Mouse (Mus musculus) heart, postnatal 0 days (tissue): ENCODE measurements around the gene Osbpl6. TPM values are rescaled to one million over a fixed set of nuclear protein-coding genes. Genes with fewer than 3 reads are reported as not detected.
"Not testable (repeated sequence)": the region's sequence is repeated elsewhere in the genome, so short reads cannot be mapped to it uniquely, and the experiment has no call there.

Source experiments
- ATAC-seq: fragments of 200-750 bp; cut with Nextera tagmentation; 2 replicates; pipeline ENCODE4 v1.8.0; 2017; ENCODE audit warnings: low read depth, moderate number of reproducible peaks, moderate library complexity; ENCODE audit not compliant: insufficient read depth
- DNase-seq: peaks from one replicate; pipeline ENCODE4 v3.0.0-alpha.2; 2016; ENCODE audit warnings: low spot score
- H3K27ac ChIP-seq: fragments of 300-500 bp; sonication (generic); 2 replicates; pipeline ENCODE4 v1.5.1; 2014; ENCODE audit warnings: low read depth, mild to moderate bottlenecking
- H3K27me3 ChIP-seq: fragments of 300-500 bp; sonication (generic); 2 replicates; pipeline ENCODE4 v1.6.1; 2014; ENCODE audit warnings: low read length, mixed read lengths; ENCODE audit not compliant: control insufficient read depth, insufficient read depth
- H3K36me3 ChIP-seq: fragments of 300-500 bp; sonication (generic); replicated peaks from 2 replicates; pipeline ENCODE4 v1.6.1; 2014; ENCODE audit warnings: low read length, mixed read lengths; ENCODE audit not compliant: control insufficient read depth, insufficient read depth
- H3K4me1 ChIP-seq: fragments of 300-500 bp; sonication (generic); 2 replicates; pipeline ENCODE4 v1.6.1; 2014; ENCODE audit warnings: antibody characterized with exemption; ENCODE audit not compliant: control insufficient read depth, insufficient read depth
- H3K4me2 ChIP-seq: fragments of 300-500 bp; sonication (generic); 2 replicates; pipeline ENCODE4 v1.6.1; 2014; ENCODE audit warnings: low read depth, mild to moderate bottlenecking, low read length, moderate library complexity
- H3K4me3 ChIP-seq: fragments of 300-500 bp; sonication (generic); 2 replicates; pipeline ENCODE4 v1.5.1; 2014; ENCODE audit warnings: low read depth, low read length
- H3K9ac ChIP-seq: fragments of 300-500 bp; sonication (generic); replicated peaks from 2 replicates; pipeline ENCODE4 v1.6.1; 2014; ENCODE audit warnings: low read depth, low read length, mixed read lengths
- H3K9me3 ChIP-seq: fragments of 300-500 bp; sonication (generic); replicated peaks from 2 replicates; pipeline ENCODE4 v1.6.1; 2016; ENCODE audit warnings: low read length; ENCODE audit not compliant: control insufficient read depth
- CTCF ChIP-seq: IDR thresholded peaks from 2 replicates; pipeline ENCODE4 v1.5.1; 2016; ENCODE audit warnings: antibody characterized with exemption, control low read depth, low read depth
- EP300 ChIP-seq: IDR thresholded peaks from 2 replicates; pipeline ENCODE4 v1.6.1; 2016; ENCODE audit warnings: antibody characterized with exemption, low read depth
- WGBS: fragments of 180-500 bp; shearing (Covaris S2); extraction: QIAGEN DNeasy Blood & Tissue Kit; methylation state at CpG from one replicate; pipeline ENCODE4 v1.1.7; 2014; 5-methylcytosine and 5-hydroxymethylcytosine counted together
- polyA plus RNA-seq: library from polyadenylated mRNA; unstranded; fragments of >200 nt; fragmentation: Nextera tagmentation; extraction: Ambion mirVana; gene quantifications from 2 replicates; pipeline ENCODE4 v1.2.1, GENCODE M21; 2015
- total RNA-seq: library from RNA; depleted of rRNA; stranded (reverse); fragments of >200 nt; gene quantifications from 2 replicates; pipeline ENCODE4 v1.2.3, GENCODE M21; 2014; ENCODE audit warnings: low replicate concordance

Osbpl6 gene
- total and polyA plus RNA-seq, 2 experiments from 2014 or later = 3.3 to 5.0 TPM

DNA sequence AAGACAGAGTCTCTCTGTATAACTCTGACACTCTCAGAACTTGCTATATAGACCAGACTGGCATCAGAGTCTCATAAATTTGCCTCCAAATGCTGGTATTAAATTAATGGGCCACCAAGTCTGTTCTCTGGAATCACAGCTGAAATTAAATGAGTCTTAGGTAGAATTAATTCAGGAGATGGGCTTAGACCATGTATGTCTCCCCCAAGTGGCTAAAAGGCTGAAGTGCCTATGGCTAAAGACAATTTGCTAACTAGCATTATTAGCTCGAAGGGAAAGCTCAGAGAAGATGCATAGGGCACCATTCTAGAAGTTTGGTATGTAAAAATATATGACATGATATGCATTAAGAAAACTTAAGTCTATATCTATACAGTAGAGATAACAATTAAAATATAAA lies 211.8 kb downstream of the Osbpl6 start:
- H3K4me1 ChIP-seq = no peaks in the 10 kb centered on the region
- TF ChIP-seq CTCF (peak; percentile 79), EP300 (no peak)
- no peak overlapping the region for H3K27ac ChIP-seq

DNA sequence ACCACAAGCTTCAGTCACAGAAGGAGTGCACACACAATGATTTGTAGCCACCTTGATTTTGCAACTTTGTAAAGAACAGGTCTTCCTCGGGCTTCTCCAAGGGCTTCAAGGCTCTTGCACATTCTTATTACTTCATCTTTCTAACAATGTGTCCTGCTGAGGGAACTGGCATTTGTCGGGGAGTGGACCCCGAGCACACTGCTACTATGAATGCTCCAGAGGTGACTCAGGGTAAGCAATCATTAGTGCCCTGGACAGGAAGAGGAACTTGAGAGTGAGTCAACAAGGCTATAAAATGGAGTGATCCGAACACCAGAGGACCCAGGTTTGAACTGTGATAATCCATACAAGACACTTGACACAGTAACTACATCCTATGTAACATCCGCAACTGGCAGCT lies 213.9 kb downstream of the Osbpl6 start:
- no peak for TF ChIP-seq CTCF
- TF ChIP-seq EP300 = no peak
- Histone ChIP-seq H3K36me3 (peaks cover 10% of the 10 kb centered on the region; the same call in 1 of the 2 replicates), H3K9me3 (no peaks in the 10 kb centered on the region), H3K27me3 (no peaks in the 10 kb centered on the region), H3K4me1 (no peaks in the 10 kb centered on the region), H3K4me2 (no peak overlapping the region), H3K9ac (no peak overlapping the region), H3K4me3 (no peak overlapping the region), H3K27ac (no peak overlapping the region)
- ATAC-seq (no peak), DNase-seq (no peak)
- 77% methylated on average over 5 of the region's 5 CpGs for WGBS

More for the DNA sequence above, 211.8 kb downstream of the Osbpl6 start:
- no peak overlapping the region for H3K4me3 ChIP-seq
- no peak overlapping the region for H3K9ac ChIP-seq
- H3K27me3 ChIP-seq = no peaks in the 10 kb centered on the region
- H3K9me3 ChIP-seq = no peaks in the 10 kb centered on the region
- no peaks in the 10 kb centered on the region for H3K36me3 ChIP-seq
- H3K4me2 ChIP-seq = no peak overlapping the region
- ATAC-seq = no peak
- 30% methylated on average over 1 of the region's 1 CpGs for WGBS
- DNase-seq = peak; percentile 62

DNA sequence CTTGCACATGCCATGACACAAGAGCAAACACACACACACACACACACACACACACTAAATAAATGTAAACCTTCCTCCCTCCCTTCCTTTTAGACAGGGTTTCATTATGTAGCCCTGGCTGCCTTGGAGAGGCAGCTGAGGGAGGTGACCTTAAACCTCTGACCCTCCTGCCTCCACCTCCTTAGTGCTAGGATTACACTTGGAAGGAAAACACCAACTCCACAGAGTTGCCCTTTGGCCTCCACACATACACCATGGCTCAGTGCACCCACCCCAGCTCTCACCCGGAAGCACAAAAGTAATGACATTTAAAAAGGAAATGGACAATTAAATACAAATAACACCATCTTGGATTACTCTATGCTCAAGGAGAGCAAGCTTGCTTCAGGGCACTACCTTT lies 215.4 kb downstream of the Osbpl6 start:
- 85% methylated on average over 1 of the region's 1 CpGs for WGBS
- ATAC-seq (no peak), DNase-seq (no peak)
- TF ChIP-seq EP300 (no peak), CTCF (no peak)
- Histone ChIP-seq H3K4me3 (no peak overlapping the region), H3K27me3 (no peaks in the 10 kb centered on the region), H3K9ac (no peak overlapping the region), H3K9me3 (peaks cover 6% of the 10 kb centered on the region; the same call in 1 of the 2 replicates), H3K27ac (no peak overlapping the region), H3K4me2 (no peak overlapping the region), H3K36me3 (peaks cover 23% of the 10 kb centered on the region), H3K4me1 (no peaks in the 10 kb centered on the region)

DNA sequence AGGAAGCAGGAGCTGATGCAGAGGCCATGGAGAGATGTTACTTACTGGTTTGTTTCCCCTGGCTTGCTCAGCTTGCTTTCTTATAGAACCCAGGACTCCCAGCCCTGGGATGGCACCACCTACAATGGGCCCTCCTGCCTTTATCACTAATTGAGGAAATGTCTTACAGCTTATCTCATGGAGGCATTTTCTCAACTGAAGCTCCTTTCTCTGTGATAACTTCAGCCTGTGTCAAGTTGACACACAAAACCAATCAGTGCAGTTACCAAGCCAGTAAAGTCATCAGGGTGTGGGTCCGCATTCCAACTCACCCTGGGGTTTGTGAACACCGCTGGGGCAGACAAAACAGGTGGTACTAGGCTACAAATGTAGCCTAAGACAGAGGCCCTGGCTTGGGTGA lies 216.0 kb downstream of the Osbpl6 start:
- H3K27me3 ChIP-seq, H3K4me3 ChIP-seq, ATAC-seq, H3K27ac ChIP-seq, H3K4me2 ChIP-seq, DNase-seq, H3K4me1 ChIP-seq, H3K9ac ChIP-seq: not testable (repeated sequence)
- Histone ChIP-seq H3K36me3 (peaks cover 29% of the 10 kb centered on the region), H3K9me3 (peaks cover 11% of the 10 kb centered on the region; the same call in 1 of the 2 replicates)
- WGBS = 82% methylated on average over 2 of the region's 2 CpGs

DNA sequence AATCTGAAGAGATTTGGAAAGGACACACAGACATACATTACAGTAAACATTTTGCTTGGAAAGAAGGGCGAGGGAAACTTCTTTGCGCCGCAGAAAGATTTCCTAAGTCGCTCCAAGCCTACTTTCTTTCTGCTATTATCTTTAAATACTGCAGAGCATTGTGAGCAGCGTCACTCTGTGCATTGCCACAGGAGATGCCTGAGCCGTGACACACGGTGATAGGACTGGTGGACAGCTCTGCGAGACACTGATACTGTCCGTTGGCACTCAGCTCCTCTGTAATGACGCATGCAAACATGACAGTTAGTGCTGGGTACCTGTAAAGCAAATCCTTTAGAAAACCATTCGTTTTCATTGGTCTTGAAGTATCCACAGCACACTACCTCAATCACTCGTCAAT lies 224.0 kb downstream of the Osbpl6 start:
- Histone ChIP-seq H3K27me3 (no peaks in the 10 kb centered on the region), H3K4me3 (no peak overlapping the region), H3K27ac (no peak overlapping the region), H3K4me2 (no peak overlapping the region), H3K9ac (no peak overlapping the region), H3K9me3 (peaks cover 11% of the 10 kb centered on the region; the same call in 1 of the 2 replicates), H3K36me3 (peaks cover 72% of the 10 kb centered on the region), H3K4me1 (no peaks in the 10 kb centered on the region)
- ATAC-seq (no peak), DNase-seq (no peak)
- WGBS = 70% methylated on average over 12 of the region's 12 CpGs
- TF ChIP-seq EP300 (no peak), CTCF (no peak)

DNA sequence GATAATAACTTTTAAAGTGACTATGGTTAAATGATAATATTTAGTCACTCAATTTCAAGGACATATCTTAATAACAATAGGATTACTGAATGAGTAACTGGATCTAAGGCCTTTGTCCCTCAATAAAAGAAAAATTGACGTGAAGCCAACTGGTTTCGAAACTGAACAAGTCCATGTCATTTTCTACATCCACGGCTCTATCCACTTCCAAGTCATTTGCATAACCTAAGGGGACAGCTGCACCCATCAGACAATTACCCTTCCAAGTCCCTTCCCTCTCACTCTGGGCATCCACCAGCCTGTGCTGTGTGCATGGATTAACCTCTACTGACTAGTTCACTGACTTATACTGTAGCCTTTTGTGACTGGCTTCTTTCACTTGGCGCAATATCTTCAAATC lies 225.3 kb downstream of the Osbpl6 start:
- Histone ChIP-seq H3K27ac (no peak overlapping the region), H3K9ac (no peak overlapping the region), H3K4me3 (no peak overlapping the region), H3K36me3 (peaks cover 73% of the 10 kb centered on the region), H3K9me3 (peaks cover 6% of the 10 kb centered on the region; the same call in 1 of the 2 replicates), H3K27me3 (no peaks in the 10 kb centered on the region), H3K4me1 (no peaks in the 10 kb centered on the region), H3K4me2 (no peak overlapping the region)
- DNase-seq (no peak), ATAC-seq (no peak)
- WGBS = 95% methylated on average over 4 of the region's 4 CpGs
- no peak for TF ChIP-seq EP300
- TF ChIP-seq CTCF = no peak
